Mouse (Mus musculus) embryonic facial prominence, embryonic 13.5 days (tissue): ENCODE measurements around the gene Ndufb2. TPM values are rescaled to one million over a fixed set of nuclear protein-coding genes. Genes with fewer than 3 reads are reported as not detected.

Source experiments
- ATAC-seq: fragments of 200-750 bp; cut with Nextera tagmentation; 2 replicates; pipeline ENCODE4 v1.8.0; 2017; ENCODE audit warnings: low read depth; ENCODE audit not compliant: insufficient number of reproducible peaks, insufficient read depth, low FRiP score, low TSS enrichment
- H3K27ac ChIP-seq: fragments of 300-500 bp; sonication (generic); 2 replicates; pipeline ENCODE4 v1.5.1; 2015; ENCODE audit warnings: moderate library complexity, mild to moderate bottlenecking, inconsistent platforms
- H3K27me3 ChIP-seq: fragments of 300-500 bp; sonication (generic); 2 replicates; pipeline ENCODE4 v1.6.1; 2015; ENCODE audit warnings: mild to moderate bottlenecking, inconsistent platforms
- H3K36me3 ChIP-seq: fragments of 300-500 bp; sonication (generic); 2 replicates; pipeline ENCODE4 v1.6.1; 2015; ENCODE audit warnings: mild to moderate bottlenecking, inconsistent platforms
- H3K4me1 ChIP-seq: fragments of 300-500 bp; sonication (generic); 2 replicates; pipeline ENCODE4 v1.6.1; 2015; ENCODE audit warnings: inconsistent platforms
- H3K4me2 ChIP-seq: fragments of 300-500 bp; sonication (generic); 2 replicates; pipeline ENCODE4 v1.6.1; 2015; ENCODE audit warnings: moderate library complexity, mild to moderate bottlenecking, inconsistent platforms
- H3K4me3 ChIP-seq: fragments of 300-500 bp; sonication (generic); 2 replicates; pipeline ENCODE4 v1.5.1; 2015; ENCODE audit warnings: mild to moderate bottlenecking, inconsistent platforms
- H3K9ac ChIP-seq: fragments of 300-500 bp; sonication (generic); 2 replicates; pipeline ENCODE4 v1.6.1; 2015; ENCODE audit warnings: mild to moderate bottlenecking, inconsistent platforms
- H3K9me3 ChIP-seq: fragments of 300-500 bp; sonication (generic); 2 replicates; pipeline ENCODE4 v1.6.1; 2016; ENCODE audit warnings: inconsistent platforms
- WGBS: fragments of 180-500 bp; shearing (Covaris S2); methylation state at CpG from one replicate; pipeline ENCODE4 v1.1.7; 2015; ENCODE audit warnings: mixed read lengths; 5-methylcytosine and 5-hydroxymethylcytosine counted together
- polyA plus RNA-seq: library from polyadenylated mRNA; unstranded; fragments of >200 nt; fragmentation: Nextera tagmentation; extraction: Ambion mirVana; gene quantifications from 2 replicates; pipeline ENCODE4 v1.2.1, GENCODE M21; 2015

Gene Ndufb2
- 330 and 353 TPM in 2 replicates for polyA plus RNA-seq

DNA sequence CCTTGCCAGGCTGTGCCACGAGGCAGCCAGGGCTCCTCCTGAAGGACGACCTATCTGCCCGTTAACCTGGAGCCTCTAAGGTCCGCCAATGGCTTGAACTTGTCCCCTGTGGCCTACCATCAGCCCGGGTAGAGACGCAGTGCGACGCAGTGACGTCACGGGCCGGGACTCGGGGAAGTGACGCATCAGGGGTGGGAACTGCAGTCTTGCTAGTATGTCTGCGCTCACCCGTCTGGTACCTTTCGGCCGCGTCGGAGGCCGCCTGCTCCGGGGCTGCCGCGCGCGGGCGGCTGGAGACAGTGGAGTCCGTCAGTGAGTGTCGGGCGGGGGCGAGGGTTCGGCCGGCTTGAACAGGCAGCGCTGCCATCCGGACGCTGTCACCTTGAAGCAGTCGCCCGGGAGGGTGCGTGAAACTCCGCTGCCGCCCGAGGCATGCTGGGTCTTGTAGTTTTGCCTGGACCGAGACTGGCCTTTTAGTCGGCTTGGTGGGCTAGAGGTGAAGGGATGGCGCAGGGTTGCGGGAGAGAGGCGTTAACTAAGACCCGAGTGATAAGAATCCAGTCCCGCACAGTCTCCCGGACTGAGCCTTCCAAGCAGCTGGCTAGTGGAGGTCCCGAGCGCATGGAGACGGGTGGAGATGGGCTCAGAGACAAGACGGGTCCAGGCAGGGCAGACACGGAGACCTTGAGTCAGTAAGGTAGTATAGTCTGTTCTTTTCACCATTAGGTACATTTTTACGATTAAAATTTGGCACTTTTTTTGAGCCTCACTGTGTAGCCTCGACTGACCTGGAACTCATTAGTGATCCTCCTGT is at the start of gene Ndufb2:
Ndufb2 (plus strand) TSS at position 174 of the 814 bp plus-strand sequence.
- no peaks in the 10 kb centered on the region for H3K9me3 ChIP-seq
- H3K4me3 ChIP-seq = peak within 1 kb of the TSS; percentile 85
- H3K27me3 ChIP-seq = no peaks in the 10 kb centered on the region
- under 1% methylated on average over 56 of the region's 56 CpGs for WGBS
- H3K4me1 ChIP-seq = peaks cover 14% of the 10 kb centered on the region
- peak; percentile 96 for ATAC-seq
- peak within 1 kb of the TSS; percentile 79 for H3K4me2 ChIP-seq
- H3K27ac ChIP-seq = peak within 1 kb of the TSS; percentile 91
- H3K36me3 ChIP-seq = peaks cover 30% of the 10 kb centered on the region
- peak within 1 kb of the TSS; percentile 90 for H3K9ac ChIP-seq

DNA sequence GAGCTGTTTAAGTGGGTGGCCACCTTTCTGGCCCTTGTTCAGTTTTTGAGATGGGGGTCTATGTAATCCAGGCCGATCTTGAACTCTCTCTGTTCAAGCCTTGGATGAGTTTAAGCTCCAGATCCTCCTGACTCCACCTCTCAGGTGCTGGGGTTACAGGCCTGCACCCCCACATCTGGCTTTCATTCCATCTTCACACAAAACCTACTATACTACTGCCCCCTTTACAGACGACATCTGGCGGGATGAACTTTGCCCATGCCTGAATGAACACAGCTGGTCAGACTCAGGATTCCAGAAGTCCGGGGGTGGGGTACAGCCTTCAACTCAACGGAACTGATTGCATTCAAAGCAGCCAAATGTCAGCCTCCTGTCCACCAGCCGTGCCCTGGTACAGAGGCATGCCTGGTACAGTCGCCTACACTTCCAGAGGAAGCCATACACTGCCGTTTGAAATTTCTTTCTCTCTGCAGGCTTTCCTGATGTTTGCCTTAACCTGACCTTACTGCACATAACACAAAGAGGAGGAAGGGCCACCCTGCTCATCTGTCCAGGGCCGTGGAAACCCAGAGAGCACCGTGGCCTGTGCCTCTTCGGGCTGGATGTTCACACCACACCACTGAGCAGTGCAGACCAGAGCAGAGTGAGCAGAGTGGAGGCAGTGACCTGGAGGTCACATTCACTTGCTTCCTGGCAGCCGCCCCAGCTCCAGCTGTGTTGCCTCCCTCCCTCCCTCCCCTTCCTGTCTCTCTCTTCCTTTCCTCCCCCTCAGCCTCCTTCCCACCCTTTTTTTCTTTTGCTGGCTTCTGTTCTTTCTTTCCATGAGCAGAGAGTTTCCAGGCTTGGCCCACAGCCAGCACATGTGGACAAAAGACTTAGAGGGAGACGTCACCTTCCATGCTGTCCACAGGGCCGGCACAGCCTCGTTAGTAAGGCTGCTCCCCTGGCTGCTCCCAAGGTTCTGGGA is 49.5 kb upstream of the Ndufb2 start:
- Histone ChIP-seq H3K9ac (0 out of 2 replicates have a peak overlapping the region, but pooled peaks have one; percentile 47), H3K27ac (peak overlapping the region; percentile 86), H3K4me3 (no peak overlapping the region), H3K4me2 (peak overlapping the region; percentile 28), H3K9me3 (no peaks in the 10 kb centered on the region), H3K4me1 (peaks cover 68% of the 10 kb centered on the region), H3K36me3 (no peaks in the 10 kb centered on the region), H3K27me3 (no peaks in the 10 kb centered on the region)
- peak; percentile 57 for ATAC-seq
- 18% methylated on average over 15 of the region's 15 CpGs for WGBS

DNA sequence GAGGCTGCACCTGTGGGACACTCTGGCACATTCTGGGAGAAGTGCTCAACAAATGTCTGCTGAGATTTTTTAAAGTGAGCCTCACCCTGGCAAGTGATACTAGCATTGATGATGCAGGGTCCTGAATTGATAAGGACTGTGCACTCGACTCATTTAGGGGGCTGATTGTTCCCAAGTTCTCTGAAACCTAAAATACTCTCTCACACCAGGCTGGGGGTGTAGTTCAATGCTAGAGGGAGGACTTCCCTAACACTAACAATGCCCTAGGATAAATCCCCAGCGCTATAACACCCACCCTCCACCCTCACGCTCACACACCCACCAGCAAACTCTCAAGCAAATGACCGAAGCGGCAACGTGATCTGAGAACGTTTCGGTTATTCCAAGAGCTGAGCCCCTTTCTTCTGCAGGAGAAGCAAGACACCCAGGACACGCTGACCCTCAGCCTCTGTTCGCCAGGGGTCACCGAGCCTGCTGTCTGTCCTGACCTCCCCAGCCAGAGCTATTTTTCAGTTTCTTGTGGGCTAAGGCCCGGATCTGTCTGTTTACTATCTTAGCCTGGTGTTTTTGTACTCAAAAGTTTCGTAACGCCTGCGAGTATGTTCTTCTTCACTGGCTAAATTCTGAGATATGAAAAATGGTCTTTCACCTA is 48.5 kb upstream of the Ndufb2 start:
- no peaks in the 10 kb centered on the region for H3K9me3 ChIP-seq
- no peaks in the 10 kb centered on the region for H3K27me3 ChIP-seq
- 0 out of 2 replicates have a peak, but pooled peaks cover 2% of the 10 kb centered on the region for H3K36me3 ChIP-seq
- peak overlapping the region; percentile 86 for H3K27ac ChIP-seq
- ATAC-seq = no peak
- 0 out of 2 replicates have a peak overlapping the region, but pooled peaks have one; percentile 47 for H3K9ac ChIP-seq
- H3K4me3 ChIP-seq = no peak overlapping the region
- peaks cover 58% of the 10 kb centered on the region for H3K4me1 ChIP-seq
- peak overlapping the region; percentile 28; the same call in 1 of the 2 replicates for H3K4me2 ChIP-seq
- WGBS = 41% methylated on average over 15 of the region's 15 CpGs

DNA sequence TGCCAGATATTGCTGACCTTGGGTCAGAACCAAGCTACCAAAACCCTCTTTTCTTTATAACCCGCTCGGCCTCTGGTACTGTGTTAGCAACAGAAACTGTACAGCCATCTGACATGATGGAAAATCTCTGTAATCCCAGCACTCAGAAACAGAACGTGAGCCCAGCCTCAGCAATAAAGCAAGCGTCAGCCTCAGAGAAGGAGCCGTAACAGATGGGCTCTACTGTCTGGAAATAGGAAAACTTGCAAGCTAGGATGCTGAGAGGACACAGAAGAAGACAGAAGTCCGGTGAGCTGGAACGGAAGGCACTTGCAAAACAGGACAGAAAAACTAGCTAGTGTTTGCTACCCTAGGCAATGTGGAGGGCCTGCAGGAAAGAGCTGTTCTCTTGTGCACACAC is 46.9 kb upstream of the Ndufb2 start:
- Histone ChIP-seq H3K4me3 (no peak overlapping the region), H3K36me3 (0 out of 2 replicates have a peak, but pooled peaks cover 5% of the 10 kb centered on the region), H3K27ac (no peak overlapping the region), H3K9me3 (no peaks in the 10 kb centered on the region), H3K4me1 (peaks cover 45% of the 10 kb centered on the region), H3K4me2 (no peak overlapping the region), H3K9ac (no peak overlapping the region), H3K27me3 (no peaks in the 10 kb centered on the region)
- 88% methylated on average over 7 of the region's 7 CpGs for WGBS
- no peak for ATAC-seq

DNA sequence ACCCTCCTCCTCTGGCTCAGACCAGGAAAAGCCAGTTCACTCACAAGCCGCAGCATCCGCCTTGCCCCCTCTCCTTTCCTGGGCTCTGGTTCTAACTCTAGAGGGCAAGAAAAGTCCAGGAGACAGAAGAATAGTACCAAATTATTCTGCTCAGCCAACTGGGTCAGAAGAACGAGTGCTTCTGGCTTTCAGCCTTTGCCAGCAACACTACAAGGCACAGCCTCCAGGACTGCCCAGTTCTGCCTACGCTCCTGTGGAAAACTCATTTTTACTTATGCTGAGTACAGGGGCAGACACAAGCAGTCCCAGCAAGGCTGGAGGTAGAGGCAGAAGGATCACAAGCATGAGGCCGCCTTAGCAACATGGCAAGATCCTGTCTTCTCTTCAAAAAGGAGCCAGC is 44.3 kb upstream of the Ndufb2 start:
- Histone ChIP-seq H3K4me3 (no peak overlapping the region), H3K27me3 (no peaks in the 10 kb centered on the region), H3K4me2 (no peak overlapping the region), H3K9ac (no peak overlapping the region), H3K9me3 (no peaks in the 10 kb centered on the region), H3K4me1 (peaks cover 36% of the 10 kb centered on the region), H3K27ac (no peak overlapping the region), H3K36me3 (peaks cover 10% of the 10 kb centered on the region; the same call in 1 of the 2 replicates)
- 83% methylated on average over 5 of the region's 5 CpGs for WGBS
- ATAC-seq = no peak

DNA sequence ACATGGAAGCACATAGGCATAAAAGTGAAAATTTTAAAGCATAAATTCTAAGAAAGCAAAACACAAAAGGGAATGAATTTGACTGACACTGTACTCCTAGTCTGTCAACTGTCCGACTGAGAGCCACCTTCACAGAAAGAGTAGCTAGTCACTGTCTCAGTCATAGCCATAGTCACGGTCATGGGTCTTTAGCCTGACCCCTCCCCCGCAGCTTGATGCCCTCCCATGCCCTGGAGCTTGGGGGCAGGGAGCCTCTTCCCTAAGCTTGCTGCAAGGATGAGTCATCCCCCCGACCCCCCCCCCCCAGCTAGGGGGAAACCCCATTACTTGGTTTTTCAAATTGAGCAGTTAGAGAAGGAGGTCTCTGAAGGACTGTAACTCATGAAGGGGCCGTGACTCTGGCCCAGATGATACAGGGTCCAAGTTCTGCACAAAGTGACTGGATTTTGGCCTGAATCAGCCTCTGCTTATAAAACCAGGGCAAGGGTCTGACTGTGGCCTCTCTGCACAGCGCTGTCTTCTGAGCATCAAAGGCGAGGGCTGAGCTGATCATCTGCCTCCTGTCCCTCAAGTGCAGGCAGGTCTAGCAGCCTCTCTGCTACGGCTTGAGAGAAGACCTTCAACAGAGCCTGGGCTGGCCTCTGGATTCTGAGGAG is 40.3 kb upstream of the Ndufb2 start:
- Histone ChIP-seq H3K9ac (no peak overlapping the region), H3K4me2 (no peak overlapping the region), H3K27me3 (no peaks in the 10 kb centered on the region), H3K9me3 (no peaks in the 10 kb centered on the region), H3K27ac (no peak overlapping the region), H3K4me1 (peaks cover 35% of the 10 kb centered on the region), H3K4me3 (no peak overlapping the region), H3K36me3 (peaks cover 20% of the 10 kb centered on the region)
- WGBS = 55% methylated on average over 8 of the region's 8 CpGs
- ATAC-seq = no peak

DNA sequence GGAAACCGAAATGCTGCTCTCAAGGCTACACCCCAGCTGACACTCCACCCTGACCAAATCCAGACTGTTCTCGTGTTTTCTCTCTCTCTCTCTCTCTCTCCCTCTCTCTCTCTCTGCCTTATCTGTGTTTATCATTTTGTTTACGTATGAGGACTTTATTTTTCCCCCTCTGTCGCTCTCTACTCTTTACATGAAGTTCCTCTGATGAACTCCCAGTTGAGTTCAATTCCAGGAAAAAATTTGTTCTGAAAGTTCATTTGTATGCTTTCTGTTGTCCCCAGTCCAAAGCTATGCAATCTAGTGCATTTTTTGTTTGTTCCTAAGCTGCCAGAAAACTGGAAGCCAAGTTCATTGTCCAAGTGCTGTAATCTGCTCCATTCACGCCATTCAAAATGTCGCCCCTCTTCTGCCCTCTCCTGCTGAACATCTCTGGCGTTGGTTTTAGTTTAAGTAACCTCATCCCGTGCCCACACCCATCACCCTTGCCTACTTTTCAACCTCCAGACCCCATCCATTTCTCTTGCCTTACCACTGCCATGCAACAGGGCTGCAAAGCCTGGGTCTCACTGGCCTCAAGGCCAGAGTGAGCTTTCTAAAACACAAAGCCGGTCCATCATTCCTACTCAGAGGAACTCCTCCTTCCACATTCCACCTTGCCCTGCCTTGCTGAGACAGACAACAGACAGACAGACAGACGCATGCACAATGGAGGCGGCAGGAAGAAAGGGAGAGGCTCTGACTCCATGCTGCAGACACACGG is 37.3 kb upstream of the Ndufb2 start:
- H3K36me3 ChIP-seq = peaks cover 16% of the 10 kb centered on the region
- peak overlapping the region; percentile 71 for H3K4me2 ChIP-seq
- H3K27me3 ChIP-seq = no peaks in the 10 kb centered on the region
- H3K27ac ChIP-seq = no peak overlapping the region; the same call in 1 of the 2 replicates
- H3K9ac ChIP-seq = 0 out of 2 replicates have a peak overlapping the region, but pooled peaks have one; percentile 11
- ATAC-seq = no peak
- peaks cover 47% of the 10 kb centered on the region for H3K4me1 ChIP-seq
- 74% methylated on average over 12 of the region's 12 CpGs for WGBS
- H3K4me3 ChIP-seq = no peak overlapping the region
- H3K9me3 ChIP-seq = no peaks in the 10 kb centered on the region

DNA sequence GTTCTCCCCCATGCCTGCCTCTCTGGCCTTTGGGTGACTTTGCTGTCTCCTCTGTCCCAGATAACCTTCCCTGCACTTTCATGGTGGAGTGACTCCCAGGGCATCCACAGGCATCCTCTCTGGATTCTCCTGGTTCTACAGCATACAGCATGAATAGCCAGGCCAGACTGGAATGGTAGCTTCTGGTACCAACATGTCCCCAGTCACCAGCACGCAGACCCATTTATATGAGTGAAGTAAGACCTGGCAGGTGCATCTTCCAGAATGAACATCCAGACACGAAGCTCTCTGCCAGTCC is 36.8 kb upstream of the Ndufb2 start:
- ATAC-seq = no peak
- Histone ChIP-seq H3K9ac (0 out of 2 replicates have a peak overlapping the region, but pooled peaks have one; percentile 11), H3K4me3 (no peak overlapping the region), H3K36me3 (peaks cover 16% of the 10 kb centered on the region), H3K9me3 (no peaks in the 10 kb centered on the region), H3K27ac (no peak overlapping the region; the same call in 1 of the 2 replicates), H3K4me1 (peaks cover 47% of the 10 kb centered on the region), H3K27me3 (no peaks in the 10 kb centered on the region), H3K4me2 (peak overlapping the region; percentile 71)
- 72% methylated on average over 2 of the region's 2 CpGs for WGBS

DNA sequence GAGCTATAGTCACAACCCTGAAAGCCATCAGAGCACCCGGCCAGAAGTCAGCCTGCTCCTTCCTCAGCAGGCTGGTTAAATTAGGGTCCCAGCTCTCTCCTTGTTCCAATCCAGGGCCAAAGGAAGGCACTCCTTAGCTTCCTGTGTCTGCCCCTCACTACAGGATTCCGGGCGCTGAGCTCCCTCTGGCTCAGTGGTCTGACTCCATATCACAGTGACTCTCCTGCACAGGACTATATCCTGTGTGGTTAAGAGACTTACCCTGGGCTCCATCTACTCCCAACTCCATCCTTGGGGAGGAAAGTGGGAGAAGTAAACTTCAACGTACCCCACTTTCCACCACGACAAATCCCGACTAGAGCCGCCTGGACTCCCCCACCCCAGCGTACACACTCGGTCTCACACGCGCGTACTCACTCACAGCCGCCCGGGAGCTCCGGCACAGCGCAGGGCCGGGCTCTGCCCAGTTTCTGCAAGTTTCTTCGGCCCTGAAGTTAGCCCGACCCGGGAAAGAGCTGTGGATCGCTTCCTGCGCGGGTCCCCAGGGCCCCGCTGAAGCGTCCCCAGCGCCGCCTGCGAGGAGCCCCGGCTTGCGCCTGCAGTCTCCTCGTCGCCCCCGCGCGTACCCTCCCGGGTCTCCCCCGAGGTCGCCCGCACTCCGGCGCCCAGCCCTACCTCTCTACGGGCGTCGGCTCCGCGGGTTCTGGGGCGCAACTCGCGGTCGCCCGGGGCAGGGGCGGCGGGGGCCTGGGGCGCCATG is 35.3 kb upstream of the Ndufb2 start:
- under 1% methylated on average over 43 of the region's 54 CpGs for WGBS
- no peaks in the 10 kb centered on the region for H3K27me3 ChIP-seq
- peaks cover 10% of the 10 kb centered on the region; the same call in 1 of the 2 replicates for H3K36me3 ChIP-seq
- H3K4me3 ChIP-seq = peak overlapping the region; percentile 71
- H3K4me1 ChIP-seq = peaks cover 46% of the 10 kb centered on the region
- no peaks in the 10 kb centered on the region for H3K9me3 ChIP-seq
- peak overlapping the region; percentile 71 for H3K4me2 ChIP-seq
- peak; percentile 66 for ATAC-seq
- peak overlapping the region; percentile 94 for H3K27ac ChIP-seq
- peak overlapping the region; percentile 94 for H3K9ac ChIP-seq
